Mouse (Mus musculus): ENCODE measurements around the gene Csf2. TPM values are rescaled to one million over a fixed set of nuclear protein-coding genes. Genes with fewer than 3 reads are reported as not detected.

Gene Csf2
- polyA plus RNA-seq, 1 experiment from 2014 or later, result 1.2 TPM

DNA sequence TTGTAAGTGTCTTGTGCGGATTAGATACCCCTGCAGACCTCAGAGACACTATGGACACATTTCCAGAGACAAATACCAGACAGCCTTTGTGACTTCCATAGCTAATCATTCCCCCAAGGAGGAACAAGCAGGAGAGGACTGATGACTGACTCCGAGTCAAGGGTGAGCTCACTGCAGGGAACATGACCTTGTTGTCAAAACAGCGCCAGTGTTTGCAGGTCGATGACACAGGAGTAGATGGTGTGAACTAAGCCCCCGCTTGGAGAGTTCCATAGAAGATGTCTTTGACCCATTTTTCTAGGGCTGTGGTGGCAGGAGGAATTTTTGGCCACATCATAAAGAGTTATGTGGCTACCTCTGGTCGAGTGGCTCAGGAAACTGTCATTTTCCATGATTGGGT, 33.4 kb downstream of the Csf2 start:
- Histone ChIP-seq H3K27ac (ENCODE audit: low read length) (no peak overlapping the region), H3K27me3 (ENCODE audit: control insufficient read depth, insufficient read depth, low read depth, low read length) (no peaks in the 10 kb centered on the region), H3K4me2 (ENCODE audit: low read depth, low read length) (no peak overlapping the region), H3K9me3 (ENCODE audit: control insufficient read depth, low read length) (no peaks in the 10 kb centered on the region), H3K4me3 (ENCODE audit: low read length) (no peak overlapping the region), H3K4me1 (replicated peaks; ENCODE audit: control insufficient read depth, insufficient read depth, low read length) (no peaks in the 10 kb centered on the region), H3K9ac (ENCODE audit: low read length) (no peak overlapping the region), H3K36me3 (ENCODE audit: control insufficient read depth, insufficient read depth, low read length) (no peaks in the 10 kb centered on the region)
- WGBS, result 69% methylated on average over 6 of the region's 6 CpGs
- no peak for ATAC-seq (ENCODE audit: low read depth)

DNA sequence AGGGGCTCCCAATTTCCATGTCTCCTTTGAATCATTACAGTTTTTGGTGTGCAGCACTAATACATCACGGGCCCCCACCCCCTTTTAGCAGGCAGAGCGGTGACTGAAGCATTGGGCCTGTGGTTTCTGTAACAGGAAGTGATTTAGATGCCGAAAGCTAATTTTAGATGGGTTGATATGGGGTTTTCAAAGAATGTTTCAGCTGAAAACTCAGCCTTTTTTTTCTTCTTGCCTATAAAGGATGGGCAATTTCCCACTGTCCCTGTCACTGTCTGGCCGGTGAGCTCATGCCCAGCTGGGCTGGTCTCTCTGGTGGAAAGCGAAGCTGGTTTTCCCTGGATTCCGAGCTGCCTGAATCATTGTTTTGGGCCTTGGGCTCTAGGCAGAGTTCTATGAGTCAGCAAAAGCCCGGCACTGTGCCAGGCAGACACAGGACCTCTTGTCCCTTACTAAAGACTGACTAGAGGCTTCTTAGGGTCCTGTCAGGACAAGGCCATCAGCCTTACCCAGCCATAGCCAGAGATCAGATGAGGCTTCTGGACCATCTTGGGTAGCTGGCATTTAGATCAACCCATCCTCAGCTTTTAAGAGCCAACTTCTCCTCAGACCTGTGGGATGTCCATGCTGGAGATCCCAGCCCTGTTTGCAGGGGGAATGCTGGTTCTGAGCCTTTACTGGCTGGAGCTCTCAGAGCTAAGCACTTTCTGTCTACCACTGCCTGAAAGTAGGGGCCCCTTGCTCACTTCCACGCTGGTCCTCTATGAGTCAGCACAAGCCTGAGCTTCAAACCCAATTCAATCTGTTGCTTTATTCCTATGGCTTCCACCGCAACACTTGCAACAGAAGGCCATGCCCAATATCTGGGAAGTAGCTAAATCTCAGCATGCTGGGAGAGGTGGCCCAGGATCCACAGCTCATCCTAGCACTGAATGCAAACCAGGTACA, 34.7 kb downstream of the Csf2 start:
- WGBS, result 66% methylated on average over 9 of the region's 9 CpGs
- Histone ChIP-seq H3K9me3 (ENCODE audit: control insufficient read depth, low read length) (no peaks in the 10 kb centered on the region), H3K36me3 (ENCODE audit: control insufficient read depth, insufficient read depth, low read length) (no peaks in the 10 kb centered on the region), H3K27ac (ENCODE audit: low read length) (no peak overlapping the region), H3K27me3 (ENCODE audit: control insufficient read depth, insufficient read depth, low read depth, low read length) (no peaks in the 10 kb centered on the region), H3K4me2 (ENCODE audit: low read depth, low read length) (no peak overlapping the region), H3K9ac (ENCODE audit: low read length) (no peak overlapping the region), H3K4me3 (ENCODE audit: low read length) (no peak overlapping the region), H3K4me1 (replicated peaks; ENCODE audit: control insufficient read depth, insufficient read depth, low read length) (no peaks in the 10 kb centered on the region)
- ATAC-seq (ENCODE audit: low read depth), result no peak

DNA sequence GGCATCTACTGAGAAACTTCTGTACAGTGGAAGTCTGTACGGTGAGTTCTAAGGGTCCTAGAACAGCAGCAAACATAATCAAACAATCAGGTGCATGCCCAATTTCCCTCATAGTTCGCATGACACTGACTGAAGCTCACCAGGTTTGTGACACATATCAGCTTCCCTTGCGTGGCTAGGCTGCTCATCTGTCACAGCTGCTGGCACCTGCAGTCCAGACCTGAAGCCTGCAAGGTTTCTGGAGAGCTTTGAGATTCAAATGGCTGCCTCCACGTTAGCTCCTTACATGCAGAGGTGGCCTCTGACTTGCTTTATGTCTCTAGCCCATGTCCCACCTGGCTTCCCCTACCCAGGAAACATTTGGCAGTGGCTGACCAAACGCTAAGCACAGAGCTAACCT, 35.8 kb downstream of the Csf2 start:
- no peak for ATAC-seq (ENCODE audit: low read depth)
- H3K4me1 ChIP-seq (replicated peaks; ENCODE audit: control insufficient read depth, insufficient read depth, low read length), result no peaks in the 10 kb centered on the region
- no peak overlapping the region for H3K4me2 ChIP-seq (ENCODE audit: low read depth, low read length)
- H3K27me3 ChIP-seq (ENCODE audit: control insufficient read depth, insufficient read depth, low read depth, low read length), result no peaks in the 10 kb centered on the region
- H3K36me3 ChIP-seq (ENCODE audit: control insufficient read depth, insufficient read depth, low read length), result no peaks in the 10 kb centered on the region
- no peak overlapping the region for H3K9ac ChIP-seq (ENCODE audit: low read length)
- H3K27ac ChIP-seq (ENCODE audit: low read length), result no peak overlapping the region
- no peaks in the 10 kb centered on the region for H3K9me3 ChIP-seq (ENCODE audit: control insufficient read depth, low read length)
- WGBS, result 75% methylated on average over 5 of the region's 5 CpGs
- H3K4me3 ChIP-seq (ENCODE audit: low read length), result no peak overlapping the region

- Histone ChIP-seq H3K4me3 (ENCODE audit: low read length) (no peak overlapping the region), H3K4me1 (replicated peaks; ENCODE audit: control insufficient read depth, insufficient read depth, low read length) (no peaks in the 10 kb centered on the region), H3K4me2 (ENCODE audit: low read depth, low read length) (no peak overlapping the region), H3K9me3 (ENCODE audit: control insufficient read depth, low read length) (no peaks in the 10 kb centered on the region), H3K27ac (ENCODE audit: low read length) (no peak overlapping the region), H3K27me3 (ENCODE audit: control insufficient read depth, insufficient read depth, low read depth, low read length) (no peaks in the 10 kb centered on the region), H3K36me3 (ENCODE audit: control insufficient read depth, insufficient read depth, low read length) (no peaks in the 10 kb centered on the region), H3K9ac (ENCODE audit: low read length) (no peak overlapping the region)
- ATAC-seq (ENCODE audit: low read depth), result peak; percentile 65
- 39% methylated on average over 5 of the region's 5 CpGs for WGBS
Observed at GRCm38 (mm10) chr11:54206993-54207392, 42.5 kb downstream of the Csf2 start.

DNA sequence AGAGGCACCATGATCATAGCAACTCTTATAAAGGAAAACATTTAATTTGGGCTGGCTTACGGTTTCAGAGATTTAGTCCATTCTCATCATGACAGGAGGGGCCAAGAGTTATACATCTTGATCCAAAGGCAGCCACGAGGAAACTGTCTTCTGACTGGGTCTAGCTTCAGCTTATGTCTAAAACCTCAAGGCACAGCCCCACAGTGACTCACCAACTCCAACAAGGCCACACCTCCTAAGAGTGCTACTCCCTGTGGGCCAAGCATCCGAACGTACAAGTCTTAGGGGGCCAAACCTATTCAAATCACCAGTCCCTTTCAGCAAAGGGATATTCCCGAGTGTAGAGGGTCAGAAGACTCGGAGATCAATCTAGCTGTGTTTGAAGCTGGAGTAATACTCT, 44.1 kb downstream of the Csf2 start:
- H3K9ac ChIP-seq (ENCODE audit: low read length), result no peak overlapping the region
- no peak overlapping the region for H3K4me2 ChIP-seq (ENCODE audit: low read depth, low read length)
- 74% methylated on average over 6 of the region's 6 CpGs for WGBS
- H3K27me3 ChIP-seq (ENCODE audit: control insufficient read depth, insufficient read depth, low read depth, low read length), result no peaks in the 10 kb centered on the region
- no peaks in the 10 kb centered on the region for H3K4me1 ChIP-seq (replicated peaks; ENCODE audit: control insufficient read depth, insufficient read depth, low read length)
- ATAC-seq (ENCODE audit: low read depth), result no peak
- H3K36me3 ChIP-seq (ENCODE audit: control insufficient read depth, insufficient read depth, low read length), result no peaks in the 10 kb centered on the region
- no peak overlapping the region for H3K27ac ChIP-seq (ENCODE audit: low read length)
- H3K9me3 ChIP-seq (ENCODE audit: control insufficient read depth, low read length), result no peaks in the 10 kb centered on the region
- H3K4me3 ChIP-seq (ENCODE audit: low read length), result no peak overlapping the region

DNA sequence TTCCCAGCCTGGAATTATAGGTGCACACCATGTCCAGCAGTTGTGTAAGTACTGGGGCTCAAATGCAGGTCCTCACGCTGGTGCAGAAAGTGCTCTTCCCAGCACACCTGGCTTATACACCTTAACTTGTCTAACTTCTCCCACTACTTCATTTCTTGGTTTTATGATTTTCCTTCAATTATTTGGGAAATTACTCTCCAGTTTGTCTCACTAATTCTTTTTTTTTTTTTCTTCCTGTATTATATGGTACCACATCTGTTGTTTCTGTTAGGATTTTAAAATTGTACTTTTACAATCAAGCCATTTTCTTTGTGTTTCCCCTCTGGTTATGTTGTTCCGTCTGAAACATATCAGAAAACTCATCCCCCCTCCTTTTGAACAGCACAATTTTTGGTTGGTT, 44.7 kb downstream of the Csf2 start:
- 77% methylated on average over 2 of the region's 2 CpGs for WGBS
- Histone ChIP-seq H3K27me3 (ENCODE audit: control insufficient read depth, insufficient read depth, low read depth, low read length) (no peaks in the 10 kb centered on the region), H3K9ac (ENCODE audit: low read length) (no peak overlapping the region), H3K36me3 (ENCODE audit: control insufficient read depth, insufficient read depth, low read length) (no peaks in the 10 kb centered on the region), H3K4me3 (ENCODE audit: low read length) (no peak overlapping the region), H3K27ac (ENCODE audit: low read length) (no peak overlapping the region), H3K4me2 (ENCODE audit: low read depth, low read length) (no peak overlapping the region), H3K9me3 (ENCODE audit: control insufficient read depth, low read length) (no peaks in the 10 kb centered on the region), H3K4me1 (replicated peaks; ENCODE audit: control insufficient read depth, insufficient read depth, low read length) (no peaks in the 10 kb centered on the region)
- no peak for ATAC-seq (ENCODE audit: low read depth)

- no peaks in the 10 kb centered on the region for H3K36me3 ChIP-seq (ENCODE audit: control insufficient read depth, insufficient read depth, low read length)
- ATAC-seq (ENCODE audit: low read depth), result 0 out of 2 replicates have a peak, but pooled peaks have one; percentile 52
- H3K9ac ChIP-seq (ENCODE audit: low read length), result no peak overlapping the region
- H3K27me3 ChIP-seq (ENCODE audit: control insufficient read depth, insufficient read depth, low read depth, low read length), result no peaks in the 10 kb centered on the region
- WGBS, result 52% methylated on average over 2 of the region's 2 CpGs
- H3K4me1 ChIP-seq (replicated peaks; ENCODE audit: control insufficient read depth, insufficient read depth, low read length), result no peaks in the 10 kb centered on the region
- no peak overlapping the region for H3K4me2 ChIP-seq (ENCODE audit: low read depth, low read length)
- no peak overlapping the region for H3K4me3 ChIP-seq (ENCODE audit: low read length)
- peak overlapping the region; percentile 30; the same call in 1 of the 2 replicates for H3K27ac ChIP-seq (ENCODE audit: low read length)
- no peaks in the 10 kb centered on the region for H3K9me3 ChIP-seq (ENCODE audit: control insufficient read depth, low read length)
Observed at GRCm38 (mm10) chr11:54203162-54203561, 46.3 kb downstream of the Csf2 start.

- no peaks in the 10 kb centered on the region for H3K27me3 ChIP-seq (ENCODE audit: control insufficient read depth, insufficient read depth, low read depth, low read length)
- H3K27ac ChIP-seq (ENCODE audit: low read length), result no peak overlapping the region
- H3K9ac ChIP-seq (ENCODE audit: low read length), result no peak overlapping the region
- ATAC-seq (ENCODE audit: low read depth), result no peak
- no peaks in the 10 kb centered on the region for H3K9me3 ChIP-seq (ENCODE audit: control insufficient read depth, low read length)
- 79% methylated on average over 3 of the region's 3 CpGs for WGBS
- no peak overlapping the region for H3K4me3 ChIP-seq (ENCODE audit: low read length)
- no peaks in the 10 kb centered on the region for H3K4me1 ChIP-seq (replicated peaks; ENCODE audit: control insufficient read depth, insufficient read depth, low read length)
- H3K36me3 ChIP-seq (ENCODE audit: control insufficient read depth, insufficient read depth, low read length), result no peaks in the 10 kb centered on the region
- H3K4me2 ChIP-seq (ENCODE audit: low read depth, low read length), result no peak overlapping the region
Observed at GRCm38 (mm10) chr11:54201881-54202685, 47.4 kb downstream of the Csf2 start.

DNA sequence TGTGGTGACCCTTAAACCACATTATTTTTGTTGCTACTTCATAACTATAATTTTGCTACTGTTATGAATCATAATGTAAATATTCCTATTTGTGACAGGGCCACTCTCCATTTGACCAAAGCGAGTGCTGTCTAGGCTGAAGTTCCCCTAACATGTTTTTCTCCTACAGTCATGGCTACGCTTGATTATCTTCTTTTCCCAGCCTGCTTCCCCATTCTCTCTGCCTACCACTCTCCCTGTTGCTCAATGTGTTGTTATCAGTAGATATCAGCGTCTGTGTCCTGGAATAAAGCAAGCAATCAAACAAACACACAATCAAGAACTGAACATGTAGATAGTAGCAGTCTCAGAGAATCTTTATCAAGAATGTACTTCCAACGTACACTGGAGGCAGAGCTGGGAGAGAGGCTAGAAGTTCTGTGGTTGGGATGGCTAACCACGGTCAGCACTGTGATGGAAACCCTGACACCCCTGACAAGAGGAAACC, 48.1 kb downstream of the Csf2 start:
- Histone ChIP-seq H3K27me3 (ENCODE audit: control insufficient read depth, insufficient read depth, low read depth, low read length) (no peaks in the 10 kb centered on the region), H3K9me3 (ENCODE audit: control insufficient read depth, low read length) (no peaks in the 10 kb centered on the region), H3K4me1 (replicated peaks; ENCODE audit: control insufficient read depth, insufficient read depth, low read length) (no peaks in the 10 kb centered on the region), H3K4me2 (ENCODE audit: low read depth, low read length) (no peak overlapping the region), H3K9ac (ENCODE audit: low read length) (no peak overlapping the region), H3K4me3 (ENCODE audit: low read length) (no peak overlapping the region), H3K36me3 (ENCODE audit: control insufficient read depth, insufficient read depth, low read length) (no peaks in the 10 kb centered on the region), H3K27ac (ENCODE audit: low read length) (no peak overlapping the region)
- no peak for ATAC-seq (ENCODE audit: low read depth)
- WGBS, result 55% methylated on average over 5 of the region's 5 CpGs
